Mouse (Mus musculus): ENCODE results near the gene Arsb.

Gene Arsb

DNA sequence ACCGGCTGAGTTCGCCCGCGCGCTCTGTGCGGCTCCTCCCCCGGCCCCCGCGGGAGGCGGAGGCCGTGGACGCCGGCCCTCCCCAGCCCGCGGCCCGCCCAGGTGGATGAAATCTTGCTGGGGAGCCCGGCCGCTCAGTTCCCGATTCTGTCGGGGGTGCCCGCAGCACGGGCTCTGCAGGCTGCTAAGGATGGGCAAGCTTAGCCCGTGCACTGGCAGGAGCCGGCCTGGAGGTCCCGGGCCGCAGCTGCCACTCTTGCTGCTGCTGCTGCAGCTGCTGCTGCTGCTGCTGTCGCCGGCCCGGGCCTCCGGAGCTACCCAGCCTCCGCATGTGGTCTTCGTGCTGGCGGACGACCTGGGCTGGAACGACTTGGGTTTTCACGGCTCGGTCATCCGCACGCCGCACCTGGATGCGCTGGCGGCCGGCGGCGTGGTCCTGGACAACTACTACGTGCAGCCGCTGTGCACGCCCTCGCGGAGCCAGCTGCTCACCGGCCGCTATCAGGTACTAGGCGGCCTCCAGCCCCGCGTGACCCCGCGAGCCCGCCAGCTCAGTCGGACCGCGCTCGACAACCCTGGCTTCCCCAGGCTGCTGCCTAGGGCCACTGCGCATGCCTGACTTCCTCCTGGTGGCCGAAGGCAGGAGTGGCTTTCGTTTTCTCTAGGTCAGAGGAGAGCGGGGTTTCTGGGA lies at the start of gene Arsb:
Gene Arsb, plus strand, starts transcription at position 43 of the 691 bp plus-strand sequence.
- peak; percentile 72 for DNase-seq (ENCODE audit: low read depth)

GRCm38 (mm10) chr13:93721916-93722315 lies 49.5 kb upstream of the Arsb start:
- DNase-seq (ENCODE audit: low read depth): no peak

GRCm38 (mm10) chr13:93723455-93723854 lies 48.0 kb upstream of the Arsb start:
- DNase-seq (ENCODE audit: low read depth): no peak

- DNase-seq (ENCODE audit: low read depth): peak; percentile 13
Measured at GRCm38 (mm10) chr13:93724206-93724605, 47.2 kb upstream of the Arsb start.

GRCm38 (mm10) chr13:93735131-93735636 lies 36.2 kb upstream of the Arsb start:
- DNase-seq (ENCODE audit: low read depth): no peak

DNA sequence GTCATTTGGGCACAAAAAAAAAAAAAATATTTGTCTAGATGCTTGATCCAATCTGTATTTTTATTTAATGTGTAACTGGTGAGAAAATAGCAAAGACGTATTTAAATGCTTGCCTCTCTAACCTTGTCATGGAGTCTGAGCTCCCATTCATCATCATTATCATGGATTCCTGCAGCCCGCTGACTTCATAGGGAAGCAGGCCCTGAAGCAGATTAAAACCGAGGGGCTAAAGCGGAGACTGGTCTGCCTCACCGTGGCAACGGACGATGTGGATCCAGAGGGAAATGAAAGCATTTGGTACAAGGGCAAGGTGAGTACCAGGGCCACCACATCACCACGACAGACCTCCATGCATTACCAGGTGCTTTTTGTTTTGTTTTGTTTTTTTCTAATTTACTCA lies 27.3 kb upstream of the Arsb start:
- no peak for DNase-seq (ENCODE audit: low read depth)

DNA sequence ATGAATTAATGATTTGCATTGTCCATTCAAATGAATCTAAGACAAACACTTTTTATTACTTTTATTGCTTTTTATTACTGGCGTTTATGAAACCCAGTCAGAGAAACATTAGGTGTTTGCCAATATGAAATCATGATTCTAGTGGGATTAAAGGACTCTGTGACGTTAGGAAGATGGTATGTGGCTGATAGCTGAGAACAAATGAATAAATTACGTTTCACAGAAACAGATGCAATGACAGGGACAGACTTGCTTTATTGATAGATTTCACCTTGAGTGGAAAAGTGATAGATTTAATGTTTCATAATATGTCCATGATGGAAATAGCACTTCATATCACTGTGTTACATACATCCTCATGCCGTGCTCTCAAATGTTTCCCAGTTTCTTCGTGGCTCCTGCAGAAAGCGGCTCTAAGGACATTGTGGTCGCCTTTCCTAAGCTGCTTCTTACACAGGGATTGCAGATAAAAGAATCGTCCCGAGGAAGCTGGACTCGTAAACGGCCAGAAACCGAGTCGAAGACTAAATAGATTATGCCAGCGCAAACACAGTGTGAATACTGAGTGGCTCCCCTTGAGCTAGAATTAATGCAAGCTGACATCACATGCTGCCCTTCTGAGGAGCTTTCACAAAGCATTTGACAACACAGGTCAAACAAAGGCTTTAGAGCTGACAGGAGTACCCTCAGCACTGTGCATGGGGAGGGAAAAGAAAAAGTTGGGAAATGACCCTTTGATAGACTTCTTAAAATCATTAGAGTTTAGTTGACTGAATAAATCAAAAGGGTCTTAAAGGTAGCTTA lies 18.6 kb upstream of the Arsb start:
- no peak for DNase-seq (ENCODE audit: low read depth)

- no peak for DNase-seq (ENCODE audit: low read depth)
Measured at GRCm38 (mm10) chr13:93755084-93755483, 16.3 kb upstream of the Arsb start.

DNA sequence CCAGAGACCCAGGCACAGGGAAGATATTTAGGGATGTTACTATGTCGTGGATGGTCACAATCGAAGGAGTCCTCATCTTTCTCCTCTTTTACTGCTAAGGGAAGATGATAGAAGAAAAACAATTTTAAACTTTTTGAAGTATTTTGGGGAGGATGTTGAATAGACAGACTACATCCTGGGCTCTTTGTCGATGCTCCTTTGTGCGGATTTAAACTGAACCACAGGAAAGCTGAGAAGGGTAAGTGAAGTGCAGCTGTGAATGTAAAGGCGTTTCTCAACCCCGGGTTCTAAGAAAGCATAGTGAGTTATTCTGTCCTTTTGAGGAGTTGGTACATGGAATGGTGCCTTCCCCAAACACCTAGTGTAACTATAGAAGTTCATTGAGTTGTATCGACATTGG lies 14.8 kb upstream of the Arsb start:
- no peak for DNase-seq (ENCODE audit: low read depth)

- DNase-seq (ENCODE audit: low read depth): no peak
Measured at GRCm38 (mm10) chr13:93757514-93757913, 13.9 kb upstream of the Arsb start.

GRCm38 (mm10) chr13:93758149-93758898 lies 13.1 kb upstream of the Arsb start:
- DNase-seq (ENCODE audit: low read depth): no peak

- DNase-seq (ENCODE audit: low read depth): no peak
Measured at GRCm38 (mm10) chr13:93761831-93762230, 9.6 kb upstream of the Arsb start.

DNA sequence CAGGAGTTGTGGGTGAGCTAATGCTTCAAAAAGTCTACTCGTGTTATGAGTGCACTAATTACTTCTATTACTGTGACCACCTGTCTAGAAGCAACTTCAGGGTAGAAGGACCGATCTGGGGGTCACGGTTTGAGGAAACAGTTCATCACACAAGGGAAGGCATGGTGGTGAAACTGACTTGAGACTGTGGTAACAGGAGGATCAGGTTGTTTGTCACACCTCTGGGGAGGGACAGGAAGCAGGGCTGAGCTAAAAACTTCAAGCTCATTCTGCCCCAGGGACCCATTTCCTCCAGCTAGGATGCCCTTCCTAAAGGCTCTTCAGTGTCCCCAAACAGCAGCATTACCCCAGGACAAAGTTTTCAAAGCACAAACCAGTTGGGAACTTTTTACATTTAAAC lies 8.6 kb upstream of the Arsb start:
- no peak for DNase-seq (ENCODE audit: low read depth)

- no peak for DNase-seq (ENCODE audit: low read depth)
Measured at GRCm38 (mm10) chr13:93764321-93764973, 7.0 kb upstream of the Arsb start.

GRCm38 (mm10) chr13:93771031-93771587 lies 321 bp upstream of the Arsb start:
- no peak for DNase-seq (ENCODE audit: low read depth)

DNA sequence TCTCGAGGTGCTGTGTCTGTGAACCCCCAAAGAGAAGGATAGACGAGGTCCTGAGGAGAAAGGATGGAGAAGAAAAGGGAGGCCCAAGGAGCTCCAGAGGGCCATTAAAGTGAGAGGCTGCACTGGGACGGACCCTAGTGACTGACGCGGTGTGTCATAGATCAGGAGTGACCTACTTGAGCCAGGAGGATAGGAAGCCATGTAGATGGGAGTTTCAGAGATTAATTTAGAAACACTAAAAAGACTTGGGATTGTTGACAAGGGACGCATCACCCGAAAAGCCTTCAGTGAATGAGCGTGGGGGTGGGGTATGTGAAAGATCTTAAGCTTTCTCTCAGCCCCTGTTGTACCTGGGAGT lies 828 bp downstream of the Arsb start:
- DNase-seq (ENCODE audit: low read depth): no peak

DNA sequence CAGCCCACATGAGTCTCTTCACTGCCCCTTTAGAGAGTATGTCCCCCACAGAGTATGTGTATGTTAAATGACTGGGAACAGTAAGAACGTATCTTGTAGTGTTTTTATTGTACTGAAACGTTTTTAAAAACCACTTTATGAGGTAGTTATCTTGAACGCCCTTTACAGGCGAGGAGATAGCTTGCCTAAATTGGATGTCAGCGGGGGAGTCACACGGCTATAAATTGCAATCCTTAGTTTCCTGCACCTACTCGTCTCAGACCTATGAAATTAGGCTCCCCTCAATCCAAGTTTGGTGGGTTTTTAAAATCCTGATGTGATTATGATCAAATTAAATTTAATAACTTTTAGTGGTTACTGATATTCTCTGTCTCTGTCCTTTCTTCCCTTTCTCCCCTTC lies 1.4 kb downstream of the Arsb start:
- no peak for DNase-seq (ENCODE audit: low read depth)

- no peak for DNase-seq (ENCODE audit: low read depth)
Measured at GRCm38 (mm10) chr13:93773704-93774315, 2.4 kb downstream of the Arsb start.

- no peak for DNase-seq (ENCODE audit: low read depth)
Measured at GRCm38 (mm10) chr13:93782823-93783222, 11.4 kb downstream of the Arsb start.

DNA sequence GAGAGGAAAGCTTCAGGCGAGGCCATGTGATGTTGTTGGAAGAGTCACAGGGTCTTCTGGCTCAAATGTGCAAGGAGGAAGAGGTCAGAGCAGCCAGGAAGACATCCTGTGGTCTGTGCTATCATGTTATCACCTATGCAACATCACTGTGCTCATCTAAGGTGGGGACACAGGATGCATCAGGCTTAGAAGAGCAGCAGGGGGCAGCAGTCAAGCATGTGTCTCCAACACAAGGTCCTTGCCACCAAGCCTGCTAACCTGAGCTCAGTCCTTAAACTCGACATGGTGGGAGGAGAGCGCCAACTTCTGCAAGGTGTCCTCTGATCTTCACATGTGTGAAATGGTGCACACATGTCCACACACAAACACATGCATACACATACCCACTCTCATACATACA lies 13.9 kb downstream of the Arsb start:
- DNase-seq (ENCODE audit: low read depth): no peak

- DNase-seq (ENCODE audit: low read depth): no peak
Measured at GRCm38 (mm10) chr13:93786051-93786450, 14.6 kb downstream of the Arsb start.
